Mouse (Mus musculus): ENCODE measurements around the gene Farp1. TPM values are rescaled to one million over a fixed set of nuclear protein-coding genes. Genes with fewer than 3 reads are reported as not detected.
"Not testable (repeated sequence)": the region's sequence is repeated elsewhere in the genome, so short reads cannot be mapped to it uniquely, and the experiment has no call there.

The Farp1 gene
- polyA plus RNA-seq, 1 experiment from 2014 or later: 22.5 TPM

DNA sequence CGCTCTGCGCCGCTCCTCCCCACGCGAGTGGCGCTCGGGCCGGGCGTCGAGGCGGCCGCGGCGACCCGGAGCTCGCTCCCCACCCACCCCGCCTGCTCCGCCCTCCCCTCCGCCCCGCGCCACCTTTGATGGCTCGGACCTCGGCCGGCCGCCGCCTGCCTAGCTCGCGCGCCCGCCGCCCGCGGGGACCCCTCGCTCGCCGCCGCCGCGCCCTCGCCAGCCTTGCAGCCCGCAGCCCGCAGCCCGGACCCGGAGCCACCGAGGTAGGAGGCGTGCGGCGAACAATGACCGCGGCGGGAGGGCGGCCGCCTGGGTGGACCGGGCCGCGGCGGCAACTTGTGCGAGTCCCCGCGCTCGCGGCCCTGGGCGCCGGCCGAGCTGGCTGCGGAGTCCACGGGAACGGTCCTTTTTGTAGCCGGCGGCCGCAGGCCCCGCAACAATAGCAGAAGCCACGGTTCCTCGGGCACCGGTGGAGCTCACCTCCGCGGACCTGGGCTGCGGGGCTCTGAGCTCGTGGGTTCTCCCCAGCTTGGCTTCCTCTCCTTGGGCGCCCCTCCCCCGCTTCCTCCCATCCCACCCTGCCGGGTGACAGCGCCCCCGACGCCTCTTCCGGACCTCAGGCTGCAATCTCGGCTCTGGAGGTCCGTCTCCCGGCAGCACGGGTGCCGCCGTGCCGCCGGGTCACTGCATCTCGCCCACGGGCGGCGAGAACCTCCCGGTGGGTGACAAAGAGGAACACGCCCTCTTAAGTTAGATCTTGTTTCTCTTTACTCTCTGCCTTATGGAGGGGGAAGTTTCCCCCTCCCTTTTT lies 868 bp downstream of the Farp1 start:
- Histone ChIP-seq H3K36me3 (no peaks in the 10 kb centered on the region), H3K27ac (peak overlapping the region; percentile 88), H3K9ac (replicated peaks) (peak overlapping the region; percentile 94), H3K4me3 (replicated peaks) (peak overlapping the region; percentile 89), H3K27me3 (peaks cover 13% of the 10 kb centered on the region), H3K9me3 (no peaks in the 10 kb centered on the region), H3K4me2 (replicated peaks) (peak overlapping the region; percentile 91), H3K4me1 (replicated peaks) (peaks cover 36% of the 10 kb centered on the region)
- under 1% methylated on average over 91 of the region's 100 CpGs for WGBS
- ATAC-seq: peak; percentile 81

DNA sequence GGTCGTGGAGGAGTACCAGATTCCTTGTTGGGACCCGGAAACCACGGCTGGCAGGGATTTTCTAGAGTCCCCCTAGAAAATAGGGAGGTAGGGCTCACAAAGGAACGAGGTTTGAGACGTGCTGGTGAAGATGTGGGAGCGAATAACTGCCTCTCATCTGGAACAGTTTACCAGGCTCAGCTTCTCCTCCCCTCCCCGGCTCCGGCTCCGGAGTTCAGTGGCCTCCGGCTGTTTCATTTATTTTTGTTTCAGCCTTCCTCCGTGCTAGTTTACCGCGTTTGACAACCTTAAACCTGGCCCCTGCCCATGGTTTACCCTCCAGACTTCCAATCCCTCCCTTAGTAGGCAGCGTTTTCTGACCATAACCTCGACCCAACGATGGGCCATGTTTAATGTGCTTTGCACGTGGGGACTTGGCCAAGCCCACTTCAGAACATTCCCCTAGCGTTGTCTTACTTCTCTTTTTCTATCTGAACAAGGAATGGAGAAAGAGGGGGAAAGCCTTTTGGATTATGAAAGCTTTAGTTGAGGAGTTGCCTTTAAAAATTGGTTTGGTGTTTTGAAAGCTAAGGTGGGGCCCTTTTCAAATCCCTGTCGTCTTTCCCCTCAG lies 1.7 kb downstream of the Farp1 start:
- 2% methylated on average over 19 of the region's 19 CpGs for WGBS
- no peaks in the 10 kb centered on the region for H3K9me3 ChIP-seq
- H3K4me3 ChIP-seq (replicated peaks): peak overlapping the region; percentile 89
- H3K4me1 ChIP-seq (replicated peaks): peaks cover 36% of the 10 kb centered on the region
- no peaks in the 10 kb centered on the region for H3K36me3 ChIP-seq
- ATAC-seq: no peak
- H3K27me3 ChIP-seq: peaks cover 13% of the 10 kb centered on the region
- peak overlapping the region; percentile 91 for H3K4me2 ChIP-seq (replicated peaks)
- H3K27ac ChIP-seq: peak overlapping the region; percentile 88; the same call in 1 of the 2 replicates
- H3K9ac ChIP-seq (replicated peaks): peak overlapping the region; percentile 94

DNA sequence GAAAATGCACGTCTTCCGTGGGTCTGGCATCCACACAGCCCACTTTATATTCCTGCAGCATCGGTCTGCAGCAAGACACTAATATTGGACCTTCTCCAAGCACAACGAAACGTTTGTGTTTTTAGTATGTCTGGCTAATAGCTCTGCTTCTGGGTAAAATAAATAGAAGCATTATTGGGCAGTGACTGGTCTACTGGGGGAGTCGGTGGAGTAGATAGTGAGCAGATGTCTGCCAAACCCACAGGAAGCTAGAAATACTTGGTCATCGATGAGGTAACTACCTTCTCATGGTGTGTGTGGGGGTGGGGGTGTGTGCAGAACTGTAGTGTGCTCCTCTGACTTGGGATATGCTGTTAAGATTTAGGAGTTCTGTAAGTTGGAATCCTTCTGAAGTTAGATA lies 2.3 kb downstream of the Farp1 start:
- H3K4me2 ChIP-seq (replicated peaks): peak overlapping the region; percentile 91
- H3K9ac ChIP-seq (replicated peaks): peak overlapping the region; percentile 94
- no peak overlapping the region for H3K27ac ChIP-seq
- H3K27me3 ChIP-seq: peaks cover 13% of the 10 kb centered on the region
- peak overlapping the region; percentile 89 for H3K4me3 ChIP-seq (replicated peaks)
- ATAC-seq: no peak
- H3K4me1 ChIP-seq (replicated peaks): peaks cover 36% of the 10 kb centered on the region
- WGBS: 50% methylated on average over 7 of the region's 7 CpGs
- no peaks in the 10 kb centered on the region for H3K9me3 ChIP-seq
- H3K36me3 ChIP-seq: no peaks in the 10 kb centered on the region

DNA sequence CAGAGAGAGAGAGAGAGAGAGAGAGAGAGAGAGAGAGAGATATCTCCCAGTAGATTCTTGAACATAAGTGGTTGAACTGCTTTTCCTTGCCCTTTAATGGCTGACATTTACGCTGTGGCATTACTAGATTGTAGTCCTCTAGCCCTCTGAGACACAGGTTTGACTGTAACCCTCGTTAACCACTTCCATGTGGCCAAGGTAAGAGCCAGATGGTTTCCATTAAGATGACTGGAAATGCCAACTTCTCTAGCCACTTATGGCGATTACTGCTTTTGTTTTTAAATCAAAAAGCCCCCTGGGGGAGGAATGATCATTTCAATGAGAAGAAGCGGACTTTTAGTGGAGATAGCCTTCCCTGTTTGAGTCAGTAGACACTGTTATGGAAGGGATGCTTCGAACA lies 3.7 kb downstream of the Farp1 start:
- Histone ChIP-seq H3K36me3 (no peaks in the 10 kb centered on the region), H3K4me2 (replicated peaks) (peak overlapping the region; percentile 28), H3K4me3 (replicated peaks) (no peak overlapping the region), H3K27me3 (peaks cover 9% of the 10 kb centered on the region), H3K9me3 (no peaks in the 10 kb centered on the region), H3K9ac (replicated peaks) (no peak overlapping the region), H3K27ac (no peak overlapping the region), H3K4me1 (replicated peaks) (peaks cover 36% of the 10 kb centered on the region)
- WGBS: 71% methylated on average over 5 of the region's 5 CpGs
- no peak for ATAC-seq

DNA sequence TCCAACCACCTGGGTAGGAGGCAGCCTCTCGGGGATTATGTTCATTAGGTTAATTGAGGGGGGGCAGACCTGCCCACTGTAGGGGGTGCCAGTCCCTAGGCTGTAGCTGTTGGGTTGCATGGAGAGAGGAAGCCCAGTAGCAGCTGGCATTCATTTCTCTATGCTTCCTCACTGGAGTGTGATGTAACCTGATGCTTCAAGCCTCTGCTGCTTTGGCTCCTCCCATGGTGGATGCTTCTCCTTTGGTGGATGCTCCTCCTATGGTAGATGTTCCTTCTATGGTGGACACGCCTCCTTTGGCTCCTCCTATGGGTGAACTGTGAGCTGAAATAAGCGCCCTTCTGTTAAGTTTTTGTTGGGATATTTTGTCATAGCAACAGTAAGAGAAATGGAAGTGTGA lies 9.1 kb downstream of the Farp1 start:
- H3K27ac ChIP-seq: no peak overlapping the region
- H3K4me3 ChIP-seq (replicated peaks): no peak overlapping the region
- H3K36me3 ChIP-seq: 0 out of 2 replicates have a peak, but pooled peaks cover 5% of the 10 kb centered on the region
- 93% methylated on average over 3 of the region's 3 CpGs for WGBS
- no peak for ATAC-seq
- H3K27me3 ChIP-seq: no peaks in the 10 kb centered on the region
- H3K4me2 ChIP-seq (replicated peaks): no peak overlapping the region
- peaks cover 8% of the 10 kb centered on the region for H3K4me1 ChIP-seq (replicated peaks)
- H3K9me3 ChIP-seq: no peaks in the 10 kb centered on the region
- no peak overlapping the region for H3K9ac ChIP-seq (replicated peaks)

DNA sequence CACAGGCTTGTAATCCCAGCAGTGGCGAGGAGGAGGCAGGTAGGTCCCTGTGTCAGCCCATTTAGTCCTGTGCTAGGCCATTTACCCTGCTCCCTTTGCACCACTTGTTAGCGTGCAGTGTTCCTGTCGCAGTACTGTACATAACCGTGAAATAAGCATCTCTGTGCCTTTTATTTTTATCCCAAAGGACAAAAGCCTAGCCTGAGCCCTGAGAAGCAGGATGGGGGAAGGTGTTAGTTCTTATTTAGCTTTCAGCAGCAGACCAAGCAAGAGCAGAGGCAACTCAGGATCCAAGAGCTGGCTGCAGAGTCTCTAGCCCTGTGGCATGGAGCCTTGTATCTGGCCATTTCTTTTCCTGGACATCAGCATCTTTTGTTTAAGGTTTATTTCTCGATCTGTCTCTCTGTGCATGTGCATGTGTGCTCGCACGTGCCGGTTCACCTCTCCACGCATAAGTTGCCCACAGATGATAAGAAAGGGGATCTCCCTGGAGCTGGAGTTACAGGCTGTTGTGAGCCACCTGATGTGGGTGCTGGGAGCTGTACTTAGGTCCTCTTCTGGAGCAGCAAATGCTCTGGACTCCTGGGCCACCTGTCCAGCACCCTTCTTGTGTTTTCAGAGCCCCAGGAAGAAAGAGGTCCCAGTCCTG lies 11.4 kb downstream of the Farp1 start:
- Histone ChIP-seq H3K9me3 (no peaks in the 10 kb centered on the region), H3K9ac (replicated peaks) (no peak overlapping the region), H3K4me3 (replicated peaks) (no peak overlapping the region), H3K4me2 (replicated peaks) (no peak overlapping the region), H3K27me3 (no peaks in the 10 kb centered on the region), H3K4me1 (replicated peaks) (peaks cover 8% of the 10 kb centered on the region), H3K36me3 (0 out of 2 replicates have a peak, but pooled peaks cover 5% of the 10 kb centered on the region), H3K27ac (no peak overlapping the region)
- no peak for ATAC-seq
- WGBS: 83% methylated on average over 9 of the region's 9 CpGs

DNA sequence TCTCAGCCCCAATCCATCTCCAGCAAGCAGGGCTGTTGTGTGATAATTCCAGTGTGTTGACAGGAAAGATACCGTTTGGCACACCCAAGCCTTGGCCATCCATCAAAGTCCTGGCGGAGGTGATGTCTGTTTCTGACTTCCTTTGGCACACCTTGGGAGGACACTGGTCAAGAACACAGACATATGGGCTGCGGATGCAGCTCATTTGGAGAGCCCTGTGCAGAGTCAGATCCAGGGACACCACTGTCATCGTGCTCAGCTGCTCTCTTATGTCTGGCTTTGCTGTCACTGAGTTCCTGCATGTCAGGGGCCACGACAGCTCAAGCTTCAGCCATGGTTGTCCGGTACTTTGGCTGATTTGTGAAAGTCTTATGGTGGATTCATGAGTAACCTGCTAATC lies 12.8 kb downstream of the Farp1 start:
- no peak for ATAC-seq
- H3K27me3 ChIP-seq: no peaks in the 10 kb centered on the region
- H3K9me3 ChIP-seq: no peaks in the 10 kb centered on the region
- H3K4me3 ChIP-seq (replicated peaks): no peak overlapping the region
- peaks cover 14% of the 10 kb centered on the region for H3K4me1 ChIP-seq (replicated peaks)
- WGBS: 94% methylated on average over 6 of the region's 6 CpGs
- H3K9ac ChIP-seq (replicated peaks): no peak overlapping the region
- H3K4me2 ChIP-seq (replicated peaks): no peak overlapping the region
- no peak overlapping the region for H3K27ac ChIP-seq
- H3K36me3 ChIP-seq: 0 out of 2 replicates have a peak, but pooled peaks cover 5% of the 10 kb centered on the region

DNA sequence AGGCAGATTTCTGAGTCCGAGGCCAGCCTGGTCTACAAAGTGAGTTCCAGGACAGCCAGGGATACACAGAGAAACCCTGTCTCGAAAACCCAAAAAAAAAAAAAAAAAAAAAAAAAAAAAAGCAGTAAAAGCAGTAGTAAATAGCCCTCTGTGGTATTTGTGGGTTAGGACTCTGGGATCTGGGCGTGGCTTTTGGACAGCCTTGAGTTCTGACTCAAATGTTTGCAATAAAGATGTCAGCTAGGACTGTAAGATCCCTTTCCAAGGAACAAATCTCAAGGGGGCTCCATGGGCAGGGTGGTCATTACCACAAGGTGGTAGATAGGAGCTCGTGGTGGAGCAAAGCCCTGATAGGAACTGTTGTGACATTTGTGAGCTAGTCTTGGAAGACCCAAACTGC lies 16.0 kb downstream of the Farp1 start:
- not testable (repeated sequence) for H3K36me3 ChIP-seq; H3K9me3 ChIP-seq; H3K27me3 ChIP-seq; H3K27ac ChIP-seq; H3K4me2 ChIP-seq (replicated peaks); H3K4me3 ChIP-seq (replicated peaks); H3K9ac ChIP-seq (replicated peaks); ATAC-seq
- peaks cover 31% of the 10 kb centered on the region for H3K4me1 ChIP-seq (replicated peaks)
- WGBS: 97% methylated on average over 3 of the region's 4 CpGs

DNA sequence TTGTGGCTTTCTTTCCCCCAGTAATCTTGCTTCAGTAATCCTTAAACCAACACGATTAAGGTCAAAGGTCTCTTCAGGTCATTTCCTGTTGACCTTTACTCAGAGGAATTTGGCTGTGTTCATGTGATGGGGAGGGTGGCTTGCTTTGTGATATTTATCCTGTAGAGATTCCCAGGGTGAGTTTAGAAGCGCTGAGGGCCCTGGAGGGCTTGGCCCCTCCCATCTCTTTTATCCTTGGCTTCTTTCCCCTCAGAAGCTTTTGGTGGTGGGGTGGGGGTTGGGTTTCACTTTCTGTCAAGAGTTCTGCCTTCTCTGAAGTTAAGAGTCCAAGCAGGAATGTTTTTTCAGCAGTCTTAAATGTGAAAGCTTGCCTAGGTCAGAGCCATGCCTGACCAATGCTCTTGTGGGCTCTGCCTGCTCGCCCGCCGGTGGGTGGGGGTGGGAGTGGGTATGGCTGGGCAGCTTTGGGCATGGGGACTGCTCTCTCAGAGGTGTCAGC lies 18.1 kb downstream of the Farp1 start:
- WGBS: 1% methylated on average over 5 of the region's 5 CpGs
- Histone ChIP-seq H3K36me3 (no peaks in the 10 kb centered on the region), H3K4me2 (replicated peaks) (peak overlapping the region; percentile 10; the same call in 1 of the 2 replicates), H3K9me3 (no peaks in the 10 kb centered on the region), H3K9ac (replicated peaks) (no peak overlapping the region), H3K4me3 (replicated peaks) (no peak overlapping the region), H3K27me3 (no peaks in the 10 kb centered on the region), H3K27ac (peak overlapping the region; percentile 14; the same call in 1 of the 2 replicates), H3K4me1 (replicated peaks) (peaks cover 27% of the 10 kb centered on the region)
- ATAC-seq: 0 out of 2 replicates have a peak, but pooled peaks have one; percentile 55

DNA sequence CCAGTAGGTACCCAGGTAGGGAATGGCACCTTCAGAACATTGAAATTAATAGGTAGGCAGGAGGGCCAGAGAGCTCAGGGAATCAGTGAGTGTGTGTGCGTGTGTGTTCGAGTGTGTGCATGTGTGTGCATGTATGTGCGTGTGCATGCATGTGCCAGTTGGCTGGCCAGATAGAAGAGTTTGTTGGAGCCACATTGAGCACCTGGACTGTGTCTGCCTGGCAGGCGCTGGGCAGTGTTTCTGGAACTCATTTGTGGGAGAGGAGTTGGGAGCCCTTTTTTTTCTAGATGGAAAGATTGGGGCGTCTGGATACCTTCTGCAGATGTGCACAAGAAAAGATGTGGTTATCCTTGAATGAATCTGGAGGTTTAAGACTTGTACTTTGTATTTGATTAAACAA lies 19.1 kb downstream of the Farp1 start:
- H3K9me3 ChIP-seq: no peaks in the 10 kb centered on the region
- no peaks in the 10 kb centered on the region for H3K27me3 ChIP-seq
- no peaks in the 10 kb centered on the region for H3K36me3 ChIP-seq
- whole genome bisulfite sequencing: 61% methylated on average over 5 of the region's 5 CpGs
- no peak overlapping the region for H3K4me2 ChIP-seq (replicated peaks)
- H3K4me1 ChIP-seq (replicated peaks): peaks cover 30% of the 10 kb centered on the region
- no peak for ATAC-seq
- no peak overlapping the region for H3K27ac ChIP-seq
- H3K4me3 ChIP-seq (replicated peaks): no peak overlapping the region
- H3K9ac ChIP-seq (replicated peaks): no peak overlapping the region

DNA sequence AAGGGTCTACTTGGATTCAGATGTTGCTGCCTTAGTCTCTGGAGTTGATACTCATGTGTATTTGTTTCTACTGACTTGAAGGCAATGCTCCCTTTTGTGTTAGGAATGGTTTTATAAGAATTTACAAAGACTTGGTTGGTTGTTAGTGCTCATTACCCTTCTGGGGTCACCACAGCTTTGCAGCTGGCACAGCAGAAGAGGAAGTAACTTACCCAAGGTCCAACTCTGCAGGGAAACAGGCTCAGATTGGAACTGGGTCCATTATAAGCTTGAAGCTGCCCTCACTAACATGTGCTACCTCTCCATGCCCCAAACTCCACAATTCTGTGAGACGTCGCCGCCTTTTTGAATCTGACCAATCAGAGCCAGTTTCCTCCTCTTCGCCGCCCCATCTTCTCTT lies 22.8 kb downstream of the Farp1 start:
- Histone ChIP-seq H3K4me3 (replicated peaks) (no peak overlapping the region), H3K27me3 (no peaks in the 10 kb centered on the region), H3K4me2 (replicated peaks) (no peak overlapping the region), H3K36me3 (no peaks in the 10 kb centered on the region), H3K9ac (replicated peaks) (no peak overlapping the region), H3K9me3 (no peaks in the 10 kb centered on the region), H3K4me1 (replicated peaks) (peaks cover 57% of the 10 kb centered on the region), H3K27ac (no peak overlapping the region)
- WGBS: 95% methylated on average over 5 of the region's 5 CpGs
- ATAC-seq: no peak

DNA sequence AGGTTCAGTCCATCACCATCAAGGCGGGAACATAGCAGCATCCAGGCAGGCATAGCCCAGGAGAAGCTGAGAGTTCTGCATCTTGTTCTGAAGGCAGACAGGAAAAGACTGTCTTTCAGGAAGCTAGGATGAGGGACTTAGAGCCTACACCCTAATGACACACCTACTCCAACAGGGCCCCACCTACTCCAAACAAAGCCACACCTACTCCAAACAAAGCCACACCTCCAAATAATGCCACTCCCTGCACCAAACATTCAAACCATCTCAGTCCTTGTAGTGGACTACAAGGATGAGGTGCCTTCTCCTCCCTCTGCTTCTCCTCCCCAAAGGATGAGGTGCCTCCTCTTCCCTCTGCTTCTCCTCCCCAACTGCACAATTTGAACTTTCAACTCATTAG lies 23.5 kb downstream of the Farp1 start:
- no peak for ATAC-seq
- Histone ChIP-seq H3K9ac (replicated peaks) (no peak overlapping the region), H3K27me3 (no peaks in the 10 kb centered on the region), H3K4me2 (replicated peaks) (no peak overlapping the region), H3K4me1 (replicated peaks) (peaks cover 57% of the 10 kb centered on the region), H3K27ac (no peak overlapping the region), H3K9me3 (no peaks in the 10 kb centered on the region), H3K4me3 (replicated peaks) (no peak overlapping the region), H3K36me3 (no peaks in the 10 kb centered on the region)
- 96% methylated on average over 1 of the region's 1 CpGs for WGBS

Data from midbrain, embryonic 13.5 days (tissue).